Mouse (Mus musculus) liver, embryonic 14.5 days (tissue): ENCODE data around the gene Gm17334. TPM values are rescaled to one million over a fixed set of nuclear protein-coding genes. Genes with fewer than 3 reads are reported as not detected.

Experiments
- ATAC-seq: fragments of 200-750 bp; cut with Nextera tagmentation; 2 replicates; pipeline ENCODE4 v1.8.0; 2017; ENCODE audit warnings: moderate number of reproducible peaks, mild to moderate bottlenecking, moderate library complexity; ENCODE audit not compliant: insufficient read depth
- DNase-seq, 3 experiments: peaks; one replicate each; pipeline ENCODE4 v3.0.0-alpha.2; 2012 to 2013; ENCODE audit warnings: low read depth in 3 of 3, low spot score in 3 of 3
- H3K27ac ChIP-seq: fragments of 300-500 bp; sonication (generic); 2 replicates; pipeline ENCODE4 v1.5.1; 2014; ENCODE audit warnings: moderate library complexity, mild to moderate bottlenecking, control low read depth, inconsistent platforms
- H3K27me3 ChIP-seq: fragments of 300-500 bp; sonication (generic); 2 replicates; pipeline ENCODE4 v1.6.1; 2014; ENCODE audit warnings: mild to moderate bottlenecking, low read length, moderate library complexity; ENCODE audit not compliant: control insufficient read depth, insufficient read depth
- H3K36me3 ChIP-seq: fragments of 300-500 bp; sonication (generic); replicated peaks from 2 replicates; pipeline ENCODE4 v1.6.1; 2014; ENCODE audit warnings: low read depth; ENCODE audit not compliant: control insufficient read depth, insufficient read depth
- H3K4me1 ChIP-seq, 2 experiments: fragments of 200-500 bp in 1 of 2; fragments of 300-500 bp in 1 of 2; sonication (generic) in 1 of 2; replicated peaks; 2 replicates each; pipeline ENCODE4 v1.6.1; 2012 to 2014; ENCODE audit warnings: antibody characterized with exemption in 1 of 2, inconsistent platforms in 1 of 2, low read length in 1 of 2; ENCODE audit not compliant: control insufficient read depth in 2 of 2, insufficient read depth in 2 of 2
- H3K4me2 ChIP-seq: fragments of 300-500 bp; sonication (generic); 2 replicates; pipeline ENCODE4 v1.6.1; 2014; ENCODE audit warnings: low read depth, mild to moderate bottlenecking, control low read depth, moderate library complexity
- H3K4me3 ChIP-seq, 2 experiments: fragments of 200-500 bp in 1 of 2; fragments of 300-500 bp in 1 of 2; sonication (generic) in 1 of 2; 2 replicates each; pipeline ENCODE4 v1.5.1; 2012 to 2014; ENCODE audit warnings: low read depth in 2 of 2, low read length in 2 of 2, mild to moderate bottlenecking in 2 of 2, control low read depth in 1 of 2, inconsistent platforms in 1 of 2, moderate library complexity in 1 of 2; ENCODE audit not compliant: insufficient read depth in 1 of 2
- H3K9ac ChIP-seq: fragments of 300-500 bp; sonication (generic); replicated peaks from 2 replicates; pipeline ENCODE4 v1.6.1; 2014; ENCODE audit warnings: mild to moderate bottlenecking, control low read depth, moderate library complexity
- H3K9me3 ChIP-seq: fragments of 300-500 bp; sonication (generic); 2 replicates; pipeline ENCODE4 v1.6.1; 2016; ENCODE audit warnings: low read length, mixed read lengths; ENCODE audit not compliant: control insufficient read depth
- CTCF ChIP-seq: IDR thresholded peaks from 2 replicates; pipeline ENCODE4 v1.5.1; 2016; ENCODE audit warnings: antibody characterized with exemption, low read depth, control low read depth
- EP300 ChIP-seq: IDR thresholded peaks from 2 replicates; pipeline ENCODE4 v1.6.1; 2016; ENCODE audit warnings: antibody characterized with exemption, low read depth
- WGBS: fragments of 180-500 bp; shearing (Covaris S2); extraction: QIAGEN DNeasy Blood & Tissue Kit; methylation state at CpG from one replicate; pipeline ENCODE4 v1.1.7; 2014; ENCODE audit not compliant: insufficient replicate concordance; 5-methylcytosine and 5-hydroxymethylcytosine counted together
- polyA plus RNA-seq, 2 experiments: library from polyadenylated mRNA; depleted of rRNA in 1 of 2; stranded (reverse) in 1 of 2; unstranded in 1 of 2; fragments of >200 nt; fragmentation: Nextera tagmentation in 1 of 2; extraction: Ambion mirVana in 1 of 2; gene quantifications; 2 replicates each; pipeline versions ENCODE4 v1.2.1 to v1.2.3; 2012 to 2014

Gm17334 gene
- polyA plus RNA-seq, 2 experiments, result not detected

DNA sequence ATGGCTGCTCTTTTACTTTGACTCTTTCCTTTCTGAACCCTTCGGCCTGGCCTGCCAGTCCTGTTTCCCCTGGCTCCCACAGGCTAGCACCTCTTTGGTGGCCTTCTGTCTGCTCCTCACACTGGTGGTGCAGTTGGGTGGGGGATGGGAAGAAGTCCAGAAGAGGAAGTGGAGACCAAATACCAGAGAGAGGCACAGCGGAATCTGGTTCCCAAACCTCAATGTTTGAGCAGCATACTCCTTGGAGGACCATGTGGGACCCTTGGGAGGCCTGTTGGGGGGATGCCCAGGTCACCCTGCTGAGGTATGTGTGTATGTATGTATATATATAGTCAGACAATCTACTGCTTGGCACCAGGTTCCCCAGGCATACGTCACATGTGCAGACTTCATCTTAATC lies 21.0 kb upstream of the Gm17334 start:
- 19% methylated on average over 3 of the region's 3 CpGs for WGBS
- no peak overlapping the region for H3K27ac ChIP-seq
- no peak overlapping the region for H3K4me2 ChIP-seq
- no peaks in the 10 kb centered on the region for H3K9me3 ChIP-seq
- TF ChIP-seq CTCF (no peak), EP300 (no peak)
- no peaks in the 10 kb centered on the region for H3K36me3 ChIP-seq
- no peak overlapping the region for H3K4me3 ChIP-seq
- peaks cover 0 to 22% of the 10 kb centered on the region in 2 experiments; a peak in 3 of 4 replicates for H3K4me1 ChIP-seq
- DNase-seq, result no peak
- H3K9ac ChIP-seq, result no peak overlapping the region
- no peak for ATAC-seq
- H3K27me3 ChIP-seq, result no peaks in the 10 kb centered on the region

DNA sequence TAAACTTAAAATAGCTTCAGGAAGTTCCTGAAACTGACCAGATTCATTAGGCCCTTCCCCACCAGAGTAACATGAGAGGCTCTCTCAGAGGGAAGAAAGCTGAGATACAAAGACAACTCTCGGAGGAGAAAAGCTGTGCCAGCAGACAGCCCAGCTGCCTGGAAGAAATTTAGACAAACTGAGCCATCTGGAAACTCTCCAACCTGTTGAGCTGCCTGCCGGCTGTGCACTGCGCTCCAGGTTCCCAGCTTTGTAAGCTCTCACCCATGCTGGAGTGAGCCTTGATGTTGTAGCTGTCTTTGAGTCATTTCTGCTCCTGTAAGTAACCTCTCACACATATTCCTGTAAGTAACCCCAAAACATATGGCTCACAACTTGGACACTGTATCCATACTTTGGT lies 20.0 kb upstream of the Gm17334 start:
- Histone ChIP-seq H3K4me1 (peaks cover 0 to 22% of the 10 kb centered on the region in 2 experiments; a peak in 3 of 4 replicates), H3K4me3 (no peak overlapping the region), H3K36me3 (no peaks in the 10 kb centered on the region), H3K9me3 (no peaks in the 10 kb centered on the region), H3K4me2 (no peak overlapping the region), H3K27ac (no peak overlapping the region), H3K9ac (no peak overlapping the region), H3K27me3 (no peaks in the 10 kb centered on the region)
- no peak for ATAC-seq
- DNase-seq, result no peak
- WGBS, result 66% methylated on average over 3 of the region's 3 CpGs
- TF ChIP-seq EP300 (no peak), CTCF (no peak)

- Histone ChIP-seq H3K4me3 (no peak overlapping the region), H3K36me3 (no peaks in the 10 kb centered on the region), H3K27me3 (no peaks in the 10 kb centered on the region), H3K9ac (no peak overlapping the region), H3K27ac (no peak overlapping the region), H3K9me3 (no peaks in the 10 kb centered on the region), H3K4me1 (peaks cover 0 to 9% of the 10 kb centered on the region in 2 experiments; a peak in 3 of 4 replicates), H3K4me2 (no peak overlapping the region)
- no peak for ATAC-seq
- 67% methylated on average over 3 of the region's 3 CpGs for WGBS
- TF ChIP-seq CTCF (no peak), EP300 (no peak)
- no peak for DNase-seq
Measured at GRCm38 (mm10) chr11:53789277-53789676, 16.3 kb upstream of the Gm17334 start.

DNA sequence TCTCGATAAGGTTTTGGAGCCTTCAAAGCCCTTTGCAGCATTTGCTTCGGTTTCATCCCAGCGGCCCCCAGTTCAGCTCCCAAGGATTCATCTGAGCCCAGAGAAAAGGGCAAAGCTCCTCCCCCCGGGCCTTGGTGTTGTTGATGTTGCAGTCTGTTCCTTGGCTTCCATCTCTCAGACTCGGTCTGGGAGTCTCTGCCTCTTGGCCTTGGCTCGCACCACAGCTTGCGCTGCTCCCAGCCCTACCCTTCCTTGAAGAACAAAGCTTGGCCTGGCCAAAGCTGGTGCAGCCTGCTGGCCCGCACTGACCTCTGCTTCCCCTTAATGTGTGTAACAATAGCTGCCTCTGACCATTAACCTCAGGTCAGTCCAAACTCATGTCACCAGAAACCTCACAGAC lies 15.2 kb upstream of the Gm17334 start:
- no peaks in the 10 kb centered on the region for H3K27me3 ChIP-seq
- no peak overlapping the region for H3K4me2 ChIP-seq
- DNase-seq (no peak), ATAC-seq (no peak)
- H3K4me1 ChIP-seq, result peaks cover 0 to 5% of the 10 kb centered on the region in 2 experiments; a peak in 3 of 4 replicates
- no peak overlapping the region for H3K27ac ChIP-seq
- H3K9me3 ChIP-seq, result no peaks in the 10 kb centered on the region
- H3K9ac ChIP-seq, result no peak overlapping the region
- 73% methylated on average over 8 of the region's 8 CpGs for WGBS
- TF ChIP-seq EP300 (no peak), CTCF (no peak)
- H3K36me3 ChIP-seq, result no peaks in the 10 kb centered on the region
- no peak overlapping the region for H3K4me3 ChIP-seq

- TF ChIP-seq EP300 (no peak), CTCF (no peak)
- Histone ChIP-seq H3K4me1 (peaks cover 0 to 7% of the 10 kb centered on the region in 2 experiments; a peak in 3 of 4 replicates), H3K9me3 (no peaks in the 10 kb centered on the region), H3K9ac (no peak overlapping the region), H3K27ac (no peak overlapping the region), H3K4me3 (no peak overlapping the region), H3K4me2 (no peak overlapping the region), H3K36me3 (no peaks in the 10 kb centered on the region), H3K27me3 (no peaks in the 10 kb centered on the region)
- WGBS, result 50% methylated on average over 13 of the region's 13 CpGs
- no peak for ATAC-seq
- no peak for DNase-seq
Measured at GRCm38 (mm10) chr11:53786058-53787031, 13.4 kb upstream of the Gm17334 start.
